Mouse (Mus musculus): ENCODE measurements around the gene Hpcal1.

DNA sequence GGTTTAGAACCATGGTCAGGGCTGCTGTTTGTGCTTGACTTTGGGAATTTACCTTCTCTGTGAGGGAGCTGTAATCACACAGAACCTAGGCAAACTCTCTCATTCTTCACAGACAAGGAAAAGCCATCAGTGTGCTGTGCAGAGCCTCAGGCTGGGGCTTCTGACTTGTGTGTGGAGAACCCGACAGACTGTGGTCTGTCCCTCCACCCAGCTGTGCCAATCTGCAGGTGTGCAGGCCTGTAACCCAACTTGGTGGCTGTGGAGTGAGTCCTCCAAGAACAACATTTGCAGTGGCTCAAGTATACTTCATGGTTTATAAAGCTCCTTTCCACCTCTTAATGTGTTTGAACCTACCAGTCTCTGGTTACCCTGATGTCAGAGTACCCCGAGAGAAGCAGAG, 4.5 kb upstream of the Hpcal1 start:
- TF ChIP-seq CTCF (IDR thresholded peaks at IDR 0.05; ENCODE audit: control insufficient read depth, insufficient read depth, low read length), result no peak
- TF ChIP-seq POLR2A (IDR thresholded peaks at IDR 0.05; ENCODE audit: borderline replicate concordance, control insufficient read depth, low read depth, low read length), result no peak

Data from bone marrow, adult 2 months (tissue).